Mouse (Mus musculus) lung, adult 2 months (tissue): ENCODE results near the gene Mat2a.

Experiments
- CTCF ChIP-seq: fragments of 200-500 bp; IDR thresholded peaks from 2 replicates; pipeline ENCODE4 v1.5.1; 2011; ENCODE audit warnings: mild to moderate bottlenecking, low read length, control low read depth; ENCODE audit not compliant: insufficient read depth
- POLR2A ChIP-seq: fragments of 200-500 bp; IDR thresholded peaks from 2 replicates; pipeline ENCODE4 v1.6.1; 2011; ENCODE audit warnings: low read depth, mild to moderate bottlenecking, control low read depth, low read length, borderline replicate concordance; ENCODE audit errors: extremely low read depth

GRCm38 (mm10) chr6:72454833-72455373 lies 15.5 kb upstream of the Mat2a start:
- no peak for TF ChIP-seq POLR2A
- no peak for TF ChIP-seq CTCF
